ENCODE assay signal across 28 mouse cellular contexts in genomic region chr5:115997376-115997775, GRCm38 (mm10).
"Had no signal": no experiment of that assay in that cellular context is flagged by ENCODE, and none has a peak within 500 bp of the region (broad histone marks: within the 10 kb centered on the region; RNA-seq: fewer than 3 reads in every experiment).

No protein-coding gene starts in this region.

- H3K4me2 ChIP-seq: heart, embryonic 12.5 days; hindbrain, embryonic 12.5 days; hindbrain, embryonic 14.5 days; intestine, embryonic 15.5 days; limb, embryonic 12.5 days; liver, embryonic 11.5 days; liver, embryonic 13.5 days; liver, embryonic 15.5 days had no signal

- H3K27ac ChIP-seq: heart, embryonic 10.5 days; hindbrain, embryonic 10.5 days; hindbrain, embryonic 12.5 days; hindbrain, embryonic 14.5 days; intestine, embryonic 15.5 days; layer of hippocampus, adult 2 months; left cerebral cortex, adult 2 months; limb, embryonic 10.5 days; limb, embryonic 12.5 days; liver, embryonic 13.5 days; liver, embryonic 15.5 days had no signal

- H3K4me3 ChIP-seq: heart, embryonic 10.5 days; heart, embryonic 12.5 days; hindbrain, embryonic 10.5 days; hindbrain, embryonic 12.5 days; intestine, embryonic 15.5 days; layer of hippocampus, adult 2 months; left cerebral cortex, adult 2 months; limb, embryonic 10.5 days; limb, embryonic 12.5 days; liver, embryonic 13.5 days; liver, embryonic 15.5 days had no signal

- H3K9me3 ChIP-seq: heart, embryonic 10.5 days; heart, embryonic 12.5 days; hindbrain, embryonic 10.5 days; hindbrain, embryonic 12.5 days; intestine, embryonic 15.5 days; limb, embryonic 10.5 days; limb, embryonic 12.5 days; liver, embryonic 13.5 days; liver, embryonic 15.5 days had no signal

- H3K4me1 ChIP-seq: heart, embryonic 12.5 days; hindbrain, embryonic 12.5 days; intestine, embryonic 15.5 days; limb, embryonic 10.5 days; liver, embryonic 13.5 days; liver, embryonic 15.5 days had no signal

- H3K9ac ChIP-seq: heart, embryonic 12.5 days; hindbrain, embryonic 12.5 days; hindbrain, embryonic 14.5 days; intestine, embryonic 15.5 days; limb, embryonic 12.5 days; liver, embryonic 13.5 days; liver, embryonic 15.5 days; liver, postnatal 0 days had no signal

- H3K27me3 ChIP-seq: heart, embryonic 12.5 days; hindbrain, embryonic 12.5 days; intestine, embryonic 15.5 days; limb, embryonic 12.5 days; liver, embryonic 13.5 days; liver, embryonic 15.5 days had no signal

- ATAC-seq: hindbrain, embryonic 16.5 days; inflammation-experienced regulatory T-cells, adult 6 months; intestine, embryonic 15.5 days; intestine, postnatal 0 days; liver, postnatal 0 days had no signal

- DNase-seq: gastrocnemius, postnatal 10 days; gastrocnemius, postnatal 25 days; heart, adult 18-20 months; heart, postnatal 10 days; heart, postnatal 4 days; kidney, adult 18-20 months; kidney, adult 8-10 months; kidney, postnatal 10 days; kidney, postnatal 25 days; kidney, postnatal 4 days; liver; liver, embryonic 13.5 days; liver, postnatal 0 days had no signal
